Mouse (Mus musculus): ENCODE measurements around the gene Cox8a. TPM values are rescaled to one million over a fixed set of nuclear protein-coding genes. Genes with fewer than 3 reads are reported as not detected.

The Cox8a gene
- polyA plus RNA-seq, 1 experiment from 2014 or later, result 976 TPM

- Histone ChIP-seq H3K36me3 (ENCODE audit: insufficient read depth, low read length) (no peaks in the 10 kb centered on the region), H3K9ac (replicated peaks; ENCODE audit: low read depth) (no peak overlapping the region), H3K4me1 (ENCODE audit: insufficient read depth, low read depth, low read length) (peaks cover 4% of the 10 kb centered on the region), H3K27ac (ENCODE audit: low read length) (no peak overlapping the region), H3K4me3 (ENCODE audit: low read depth, low read length) (no peak overlapping the region), H3K4me2 (replicated peaks; ENCODE audit: low read depth, low read length) (no peak overlapping the region), H3K9me3 (ENCODE audit: low read length) (no peaks in the 10 kb centered on the region), H3K27me3 (replicated peaks; ENCODE audit: insufficient read depth, low read length) (no peaks in the 10 kb centered on the region)
- WGBS, result 93% methylated on average over 1 of the region's 1 CpGs
- DNase-seq (ENCODE audit: low spot score), result no peak
- no peak for TF ChIP-seq CTCF (IDR thresholded peaks at IDR 0.05)
- TF ChIP-seq EP300 (IDR thresholded peaks at IDR 0.05), result no peak
- no peak for ATAC-seq
Measured at GRCm38 (mm10) chr19:7262592-7262991, 45.2 kb upstream of the Cox8a start.

GRCm38 (mm10) chr19:7261964-7262363 lies 44.5 kb upstream of the Cox8a start:
- no peak overlapping the region for H3K27ac ChIP-seq (ENCODE audit: low read length)
- no peak overlapping the region for H3K9ac ChIP-seq (replicated peaks; ENCODE audit: low read depth)
- ATAC-seq (no peak), DNase-seq (ENCODE audit: low spot score) (no peak)
- 91% methylated on average over 3 of the region's 3 CpGs for WGBS
- H3K27me3 ChIP-seq (replicated peaks; ENCODE audit: insufficient read depth, low read length), result no peaks in the 10 kb centered on the region
- H3K4me3 ChIP-seq (ENCODE audit: low read depth, low read length), result no peak overlapping the region
- H3K4me1 ChIP-seq (ENCODE audit: insufficient read depth, low read depth, low read length), result no peaks in the 10 kb centered on the region; the same call in 1 of the 2 replicates
- no peaks in the 10 kb centered on the region for H3K36me3 ChIP-seq (ENCODE audit: insufficient read depth, low read length)
- H3K9me3 ChIP-seq (ENCODE audit: low read length), result no peaks in the 10 kb centered on the region
- no peak overlapping the region for H3K4me2 ChIP-seq (replicated peaks; ENCODE audit: low read depth, low read length)
- TF ChIP-seq CTCF (IDR thresholded peaks at IDR 0.05), result no peak
- TF ChIP-seq EP300 (IDR thresholded peaks at IDR 0.05), result no peak

DNA sequence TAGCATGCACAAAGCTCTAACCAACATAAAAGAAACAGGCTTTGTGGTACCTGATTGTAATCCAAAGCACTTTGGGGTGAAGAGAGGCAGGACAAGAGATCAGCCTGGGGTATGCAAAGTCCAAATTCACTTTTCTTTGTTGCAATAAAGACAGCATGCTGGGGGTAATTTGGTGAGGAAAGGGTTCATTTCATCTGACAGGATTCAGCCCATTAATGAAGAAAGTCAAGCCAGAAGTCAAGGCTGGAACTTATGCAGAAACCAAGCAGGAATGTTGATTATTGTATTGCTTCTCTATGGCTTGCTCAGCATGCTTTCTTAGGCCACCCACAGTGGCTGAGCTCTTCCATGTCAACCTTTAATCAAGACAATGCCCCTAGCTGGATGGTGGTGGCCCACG lies 44.1 kb upstream of the Cox8a start:
- DNase-seq (ENCODE audit: low spot score) (no peak), ATAC-seq (no peak)
- WGBS, result 86% methylated on average over 1 of the region's 1 CpGs
- Histone ChIP-seq H3K4me1 (ENCODE audit: insufficient read depth, low read depth, low read length) (no peaks in the 10 kb centered on the region; the same call in 1 of the 2 replicates), H3K4me3 (ENCODE audit: low read depth, low read length) (no peak overlapping the region), H3K4me2 (replicated peaks; ENCODE audit: low read depth, low read length) (no peak overlapping the region), H3K27me3 (replicated peaks; ENCODE audit: insufficient read depth, low read length) (no peaks in the 10 kb centered on the region), H3K36me3 (ENCODE audit: insufficient read depth, low read length) (no peaks in the 10 kb centered on the region), H3K9ac (replicated peaks; ENCODE audit: low read depth) (no peak overlapping the region), H3K27ac (ENCODE audit: low read length) (no peak overlapping the region), H3K9me3 (ENCODE audit: low read length) (no peaks in the 10 kb centered on the region)
- TF ChIP-seq EP300 (IDR thresholded peaks at IDR 0.05) (no peak), CTCF (IDR thresholded peaks at IDR 0.05) (no peak)

- 66% methylated on average over 5 of the region's 5 CpGs for WGBS
- H3K27me3 ChIP-seq (replicated peaks; ENCODE audit: insufficient read depth, low read length), result no peaks in the 10 kb centered on the region
- no peak for ATAC-seq
- H3K4me1 ChIP-seq (ENCODE audit: insufficient read depth, low read depth, low read length), result no peaks in the 10 kb centered on the region
- DNase-seq (ENCODE audit: low spot score), result no peak
- TF ChIP-seq CTCF (IDR thresholded peaks at IDR 0.05) (no peak), EP300 (IDR thresholded peaks at IDR 0.05) (no peak)
- H3K9me3 ChIP-seq (ENCODE audit: low read length), result no peaks in the 10 kb centered on the region
- no peaks in the 10 kb centered on the region for H3K36me3 ChIP-seq (ENCODE audit: insufficient read depth, low read length)
- H3K9ac ChIP-seq (replicated peaks; ENCODE audit: low read depth), result no peak overlapping the region
- no peak overlapping the region for H3K4me2 ChIP-seq (replicated peaks; ENCODE audit: low read depth, low read length)
- no peak overlapping the region for H3K4me3 ChIP-seq (ENCODE audit: low read depth, low read length)
- H3K27ac ChIP-seq (ENCODE audit: low read length), result no peak overlapping the region
Measured at GRCm38 (mm10) chr19:7257881-7258280, 40.5 kb upstream of the Cox8a start.

DNA sequence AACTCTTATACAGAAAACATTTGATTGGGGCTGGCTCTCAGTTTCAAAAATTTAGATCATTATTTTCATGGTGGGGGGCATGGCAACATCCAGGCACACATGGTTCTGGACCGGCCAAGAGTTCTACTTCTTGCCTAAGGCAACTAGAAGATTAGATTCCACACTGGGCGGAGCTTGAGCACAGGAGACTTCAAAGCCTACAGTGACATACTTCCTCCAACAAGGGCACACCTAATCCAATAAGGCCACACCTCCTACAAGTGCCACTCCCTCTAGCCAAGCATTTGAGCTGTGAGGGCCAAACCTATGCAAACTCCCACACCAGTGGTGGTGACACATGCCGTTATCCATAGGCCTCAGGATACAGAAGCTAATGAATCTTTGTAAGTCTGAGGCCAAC lies 28.6 kb upstream of the Cox8a start:
- Histone ChIP-seq H3K27me3 (replicated peaks; ENCODE audit: insufficient read depth, low read length) (no peaks in the 10 kb centered on the region), H3K4me2 (replicated peaks; ENCODE audit: low read depth, low read length) (no peak overlapping the region), H3K4me3 (ENCODE audit: low read depth, low read length) (no peak overlapping the region), H3K9me3 (ENCODE audit: low read length) (no peaks in the 10 kb centered on the region), H3K36me3 (ENCODE audit: insufficient read depth, low read length) (no peaks in the 10 kb centered on the region), H3K4me1 (ENCODE audit: insufficient read depth, low read depth, low read length) (no peaks in the 10 kb centered on the region), H3K27ac (ENCODE audit: low read length) (no peak overlapping the region), H3K9ac (replicated peaks; ENCODE audit: low read depth) (no peak overlapping the region)
- 66% methylated on average over 3 of the region's 3 CpGs for WGBS
- TF ChIP-seq CTCF (IDR thresholded peaks at IDR 0.05) (no peak), EP300 (IDR thresholded peaks at IDR 0.05) (no peak)
- ATAC-seq (no peak), DNase-seq (ENCODE audit: low spot score) (peak; percentile 36)

DNA sequence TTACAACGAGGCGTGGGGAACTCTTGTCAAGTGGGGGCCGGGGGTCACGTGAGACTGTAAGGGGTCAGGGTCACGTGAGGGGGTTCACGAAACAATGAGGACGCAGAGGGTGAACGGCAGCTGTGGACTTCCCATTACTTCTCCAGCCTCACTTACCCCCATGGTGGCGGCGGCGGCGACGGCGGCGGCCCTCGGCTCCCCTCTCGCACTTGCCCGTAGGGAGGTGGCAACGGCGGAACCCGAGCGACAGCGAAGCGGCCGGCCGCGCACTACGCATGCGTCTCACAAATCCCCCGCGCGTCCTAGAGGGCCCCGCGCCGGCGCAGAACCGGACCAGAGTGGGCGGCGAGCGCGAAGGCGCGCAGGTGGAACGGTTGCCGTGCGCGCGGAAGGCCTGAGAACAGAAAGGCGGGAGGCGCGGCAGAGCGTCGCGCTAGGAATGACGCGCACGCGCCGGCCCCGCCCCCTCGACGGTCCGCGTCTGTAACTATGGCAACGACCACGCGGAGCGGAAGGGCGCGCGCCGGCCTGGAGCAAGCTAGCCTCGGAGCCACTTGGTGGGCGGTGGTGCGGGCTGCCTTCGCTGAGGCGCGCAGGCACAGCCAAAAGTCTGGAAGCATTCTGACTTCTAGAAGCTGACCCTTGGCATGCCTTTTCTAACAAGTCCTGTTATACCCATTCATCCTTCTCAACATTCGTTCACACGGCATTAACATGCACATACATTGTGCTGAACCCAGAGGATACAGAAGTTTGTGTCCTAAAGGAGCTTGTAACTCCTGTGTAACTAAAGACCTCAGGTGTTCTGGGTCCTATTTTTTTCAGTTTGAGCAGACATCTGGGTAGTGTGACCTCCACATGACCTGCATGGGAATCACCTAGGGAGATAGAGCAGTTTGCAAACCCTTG lies 23.6 kb upstream of the Cox8a start, which contains the start of gene Naa40:
Naa40 (minus strand) TSS at position 402 of the 909 bp plus-strand sequence.
- Histone ChIP-seq H3K27me3 (replicated peaks; ENCODE audit: insufficient read depth, low read length) (no peaks in the 10 kb centered on the region), H3K4me2 (replicated peaks; ENCODE audit: low read depth, low read length) (peak within 1 kb of the TSS; percentile 94), H3K36me3 (ENCODE audit: insufficient read depth, low read length) (no peaks in the 10 kb centered on the region), H3K9ac (replicated peaks; ENCODE audit: low read depth) (peak within 1 kb of the TSS; percentile 65), H3K4me3 (ENCODE audit: low read depth, low read length) (peak within 1 kb of the TSS; percentile 74), H3K27ac (ENCODE audit: low read length) (peak within 1 kb of the TSS; percentile 51), H3K9me3 (ENCODE audit: low read length) (no peaks in the 10 kb centered on the region), H3K4me1 (ENCODE audit: insufficient read depth, low read depth, low read length) (no peaks in the 10 kb centered on the region)
- under 1% methylated on average over 59 of the region's 80 CpGs for WGBS
- ATAC-seq (peak; percentile 97), DNase-seq (ENCODE audit: low spot score) (peak; percentile 97)
- TF ChIP-seq EP300 (IDR thresholded peaks at IDR 0.05), result no peak
- TF ChIP-seq CTCF (IDR thresholded peaks at IDR 0.05), result peak; percentile 1; the same call in 1 of the 2 replicates
